Mouse (Mus musculus) spleen, postnatal 4 days (tissue): ENCODE measurements around the gene Pdgfb.

Experiments
- DNase-seq, 2 experiments: peaks; one replicate each; pipeline ENCODE4 v3.0.0; 2022; ENCODE audit warnings: low spot score in 2 of 2

Pdgfb gene

DNA sequence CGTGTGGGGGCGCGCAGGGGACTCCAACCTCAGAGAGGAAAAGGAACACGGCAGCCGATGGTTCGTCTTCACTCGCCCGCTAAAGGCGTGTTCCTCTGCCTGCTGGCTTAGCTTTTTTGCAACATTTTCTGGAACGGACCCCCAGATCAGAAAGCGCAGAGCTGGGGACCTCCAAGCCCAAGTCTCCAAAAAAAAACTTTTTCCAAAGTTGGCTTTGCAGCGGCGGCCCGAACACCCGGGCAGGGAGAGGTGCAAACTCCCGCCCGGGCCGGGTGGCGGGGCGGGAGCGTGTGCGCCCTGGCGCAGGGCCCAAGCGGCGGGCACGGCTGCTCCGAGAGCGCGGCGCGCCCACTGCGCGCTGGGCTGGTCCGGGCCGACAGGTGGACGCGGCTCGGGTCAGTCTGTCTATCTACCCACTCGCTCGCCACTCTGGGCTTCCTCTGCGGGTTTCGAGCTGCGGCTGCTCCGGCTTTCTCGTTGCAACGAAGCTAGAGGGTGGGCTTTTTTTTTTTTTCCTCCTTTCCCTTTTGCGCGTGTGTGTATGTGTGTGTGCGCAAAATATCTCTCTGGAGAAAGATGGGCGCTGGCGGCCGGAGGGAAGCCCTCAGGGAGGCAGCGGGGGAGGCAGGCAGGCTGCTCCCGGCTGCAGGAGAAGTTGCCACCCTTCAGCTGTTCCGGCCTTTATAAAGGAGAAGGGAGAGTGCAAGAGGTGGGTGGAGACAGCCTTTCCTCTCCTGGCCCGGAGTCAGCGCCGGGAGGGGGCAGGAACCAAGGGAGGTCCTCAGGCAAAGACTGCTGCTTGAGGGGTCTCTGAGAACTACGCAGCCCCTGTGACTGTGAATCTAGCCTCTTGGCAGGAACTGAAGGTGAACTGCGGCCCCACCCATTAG is at the start of gene Pdgfb:
Gene Pdgfb (minus strand): TSS at position 657 of the 890 bp plus-strand sequence.
- DNase-seq = no peak

DNA sequence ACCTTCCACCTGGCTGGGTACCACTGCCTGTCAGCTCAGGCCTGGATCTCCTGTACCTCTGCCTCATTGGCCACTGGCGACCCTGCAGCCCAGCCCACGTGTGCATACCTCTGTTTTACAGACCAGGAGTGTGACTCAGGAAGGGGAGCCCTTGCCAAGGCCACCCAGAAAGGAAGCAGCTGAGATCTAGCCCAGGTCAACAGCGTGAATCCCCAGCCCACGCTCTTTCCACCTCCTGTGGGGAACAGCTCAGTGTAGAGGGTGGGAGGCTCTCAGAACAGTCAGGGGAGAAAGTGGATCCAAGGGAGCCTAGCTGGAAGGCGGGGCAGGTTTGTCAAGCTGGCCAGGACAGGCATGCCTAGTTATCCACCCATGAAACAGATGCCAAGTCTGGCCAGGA is 48.0 kb upstream of the Pdgfb start:
- DNase-seq = no peak

DNA sequence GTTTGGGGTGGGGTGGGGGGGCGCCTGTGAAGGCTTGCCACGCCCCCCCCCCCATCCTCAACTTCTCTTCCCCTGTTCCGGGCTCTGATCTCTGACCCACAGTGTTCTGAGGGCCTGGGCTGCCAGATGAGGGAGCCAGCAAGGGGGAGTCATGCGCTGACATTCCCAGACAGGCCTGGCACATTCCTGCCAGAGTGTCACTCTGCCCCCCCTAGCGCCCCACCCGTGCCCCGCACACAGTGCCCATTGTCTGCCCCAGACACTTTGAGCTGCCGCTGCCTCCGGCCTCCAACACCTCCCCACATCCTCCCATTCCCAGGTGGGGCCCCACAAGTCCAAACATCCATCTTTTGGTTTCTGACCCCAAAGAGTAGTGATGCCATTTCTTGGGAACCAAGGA is 47.6 kb upstream of the Pdgfb start:
- DNase-seq = no peak

DNA sequence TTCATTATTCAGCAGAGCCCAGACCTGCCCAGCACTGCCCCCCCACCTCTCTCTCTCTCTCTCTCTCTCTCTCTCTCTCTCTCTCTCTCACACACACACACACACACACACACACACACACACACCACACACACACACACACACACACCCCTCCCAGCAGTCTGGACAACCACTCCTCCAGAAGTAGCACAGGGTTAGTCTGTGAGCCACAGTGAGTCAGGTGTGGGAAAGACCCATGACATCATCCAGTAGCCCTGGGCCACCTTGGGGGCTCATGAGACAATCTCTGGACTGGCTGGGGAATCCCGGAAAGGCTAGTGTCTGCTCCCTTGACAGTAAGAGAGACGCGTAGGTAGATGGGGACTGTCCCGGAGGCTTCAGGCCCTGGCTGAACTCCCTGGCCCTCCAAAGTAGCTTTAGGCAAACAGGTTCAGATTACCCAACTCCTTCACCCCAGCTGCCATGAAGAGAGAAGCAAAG is 46.3 kb upstream of the Pdgfb start:
- no peak for DNase-seq

DNA sequence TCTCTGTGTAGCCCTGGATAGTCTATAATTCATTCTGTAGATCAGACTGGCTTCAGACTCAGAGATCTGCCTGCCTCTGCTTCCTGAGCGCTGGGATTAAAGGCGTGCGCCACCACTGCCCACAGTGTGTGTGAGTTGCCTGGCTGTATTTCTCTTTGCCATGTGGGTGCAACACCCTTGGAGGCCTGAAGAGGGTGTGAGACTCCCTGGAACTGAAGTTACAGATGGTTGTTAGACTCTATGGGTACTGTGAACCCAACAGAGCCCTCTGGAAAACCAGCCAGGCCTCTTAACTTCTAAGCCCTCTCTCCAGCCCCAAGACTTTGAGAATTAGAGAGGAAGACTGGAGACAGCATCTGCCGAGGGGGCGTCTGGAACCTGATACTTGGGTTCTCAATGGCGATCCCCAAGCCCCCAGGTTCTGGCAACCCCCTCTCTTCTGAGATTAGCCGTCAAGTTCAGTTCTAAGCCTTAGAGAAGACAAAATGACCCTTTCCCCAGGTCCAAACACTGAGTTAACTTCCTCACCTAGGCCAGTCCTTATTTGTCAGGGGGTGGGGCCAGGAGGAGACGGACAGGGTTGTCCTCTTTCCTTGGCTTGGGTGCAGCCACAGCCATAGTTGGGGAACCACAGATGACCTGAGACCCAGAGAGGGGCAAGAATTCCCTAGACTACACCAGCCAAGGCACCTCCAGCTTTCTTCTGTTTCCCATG is 45.7 kb upstream of the Pdgfb start:
- no peak for DNase-seq

DNA sequence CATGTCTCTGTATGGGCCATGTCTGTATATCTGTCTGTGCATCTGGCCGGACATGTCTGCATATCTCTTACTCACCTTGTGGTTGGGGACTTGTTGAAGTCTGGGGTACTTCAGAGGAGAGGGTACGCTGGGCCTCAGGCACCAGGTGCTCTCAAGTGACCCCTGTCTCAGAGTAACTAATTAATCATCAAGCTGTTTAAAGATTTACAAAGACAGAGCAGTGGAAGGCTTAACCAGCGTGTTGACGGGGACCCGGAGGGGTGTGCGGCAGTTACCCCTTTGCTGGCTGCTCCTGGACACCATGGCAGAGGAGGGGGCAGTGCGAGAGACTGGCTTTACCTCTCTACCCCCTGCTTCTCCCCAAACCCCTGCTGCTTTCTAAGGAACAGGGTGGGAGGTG is 44.8 kb upstream of the Pdgfb start:
- no peak for DNase-seq

DNA sequence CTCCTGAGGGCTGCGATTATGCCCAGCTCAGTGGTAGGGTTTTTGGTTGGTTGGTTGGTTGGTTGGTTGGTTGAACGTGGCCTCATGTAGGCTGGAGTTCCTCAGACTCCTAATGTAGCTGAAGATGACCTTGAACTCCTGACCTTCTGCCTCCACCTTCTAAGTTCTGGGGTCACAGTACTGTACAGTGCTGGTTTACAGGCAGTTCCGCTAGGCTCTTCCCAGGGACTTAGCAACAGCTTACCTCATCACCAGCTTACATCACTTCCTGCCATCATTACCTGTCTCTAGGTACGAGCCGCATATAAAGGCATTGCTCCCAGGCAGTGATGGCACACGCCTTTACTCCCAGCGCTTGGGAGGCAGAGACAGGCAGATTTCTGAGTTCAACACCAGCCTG is 43.4 kb upstream of the Pdgfb start:
- DNase-seq = no peak

DNA sequence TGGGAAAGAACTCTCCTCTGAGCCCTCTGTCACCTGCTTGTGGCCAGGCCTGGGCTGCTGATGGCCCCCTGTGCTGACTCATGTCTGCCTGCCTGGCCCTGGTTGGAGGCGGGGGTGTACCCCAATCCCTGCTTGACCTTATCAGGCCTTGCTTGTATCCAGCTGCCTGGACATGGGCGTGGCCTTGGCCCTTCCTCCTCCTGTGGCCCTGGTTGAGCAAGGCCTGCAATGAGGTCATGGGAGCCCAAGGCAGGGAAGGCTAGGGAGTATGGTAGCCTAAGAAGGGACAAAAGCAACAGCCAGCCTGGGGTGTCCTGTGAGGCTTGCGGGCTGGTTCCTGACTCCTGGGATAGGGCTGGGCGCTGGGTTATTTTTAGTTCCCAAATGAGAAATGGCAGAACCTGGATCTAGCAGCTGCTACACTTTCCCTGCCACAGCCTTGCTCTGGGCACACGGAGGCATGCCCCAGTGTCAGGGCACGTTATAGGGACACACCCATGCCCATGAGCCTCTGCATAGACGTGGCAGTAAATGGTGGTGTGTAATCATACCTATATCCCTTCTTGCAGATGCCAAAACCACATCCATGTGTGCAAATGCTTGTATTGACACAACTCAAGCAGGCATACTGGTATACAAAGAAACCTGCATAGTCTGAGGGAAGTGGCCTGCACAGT is 39.4 kb upstream of the Pdgfb start:
- DNase-seq = no peak

DNA sequence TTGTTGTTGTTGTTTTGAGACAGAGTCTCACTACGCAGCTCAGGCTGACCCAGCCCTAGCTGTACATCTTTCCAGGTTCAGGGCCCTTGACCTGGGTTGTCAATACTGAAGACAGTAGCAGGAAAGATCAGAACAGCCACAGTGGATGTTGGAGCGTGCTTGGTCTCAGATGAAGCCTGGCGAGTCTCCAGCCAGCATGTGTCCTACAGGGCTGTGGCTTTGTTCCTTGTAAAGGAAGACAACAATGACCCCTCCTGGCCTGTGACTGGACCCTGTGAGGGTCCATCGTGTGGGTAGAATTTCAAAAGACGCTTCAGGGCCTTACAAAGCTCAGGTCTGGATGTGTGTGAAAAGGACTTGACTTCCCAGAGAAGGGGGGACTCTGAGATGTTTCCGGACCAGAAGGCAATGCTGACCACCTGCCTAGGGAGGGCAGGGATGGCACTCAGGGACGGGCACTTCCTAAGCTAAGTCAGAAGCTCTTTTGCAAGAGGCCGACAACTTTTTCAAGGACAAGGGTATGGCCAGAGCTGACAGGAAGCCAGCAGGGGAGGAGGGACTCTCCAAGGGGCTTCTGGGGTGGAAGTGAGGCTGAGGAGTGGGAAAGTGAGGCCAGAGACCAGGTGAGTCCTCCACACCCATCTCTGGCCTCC is 38.7 kb upstream of the Pdgfb start:
- DNase-seq = no peak

DNA sequence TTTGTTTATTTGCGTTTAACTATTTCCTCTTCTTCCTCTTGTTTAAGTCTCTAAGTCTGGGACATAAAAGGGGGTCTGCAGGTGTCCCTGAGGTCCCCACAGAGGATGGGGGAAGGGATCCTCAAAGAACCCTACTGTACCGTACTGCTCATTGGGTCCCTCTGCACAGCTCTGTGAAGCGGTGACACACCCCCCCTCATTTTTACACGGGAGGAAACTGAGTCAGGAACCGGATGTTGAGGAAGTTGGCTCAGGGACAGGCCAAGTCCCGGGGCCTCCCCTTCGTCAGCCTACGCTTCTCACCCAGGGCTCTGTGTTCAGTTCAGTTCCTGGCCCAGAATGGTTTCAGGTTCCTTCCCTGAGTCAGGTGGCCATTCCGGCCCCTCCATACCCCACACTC is 37.0 kb upstream of the Pdgfb start:
- DNase-seq = no peak

DNA sequence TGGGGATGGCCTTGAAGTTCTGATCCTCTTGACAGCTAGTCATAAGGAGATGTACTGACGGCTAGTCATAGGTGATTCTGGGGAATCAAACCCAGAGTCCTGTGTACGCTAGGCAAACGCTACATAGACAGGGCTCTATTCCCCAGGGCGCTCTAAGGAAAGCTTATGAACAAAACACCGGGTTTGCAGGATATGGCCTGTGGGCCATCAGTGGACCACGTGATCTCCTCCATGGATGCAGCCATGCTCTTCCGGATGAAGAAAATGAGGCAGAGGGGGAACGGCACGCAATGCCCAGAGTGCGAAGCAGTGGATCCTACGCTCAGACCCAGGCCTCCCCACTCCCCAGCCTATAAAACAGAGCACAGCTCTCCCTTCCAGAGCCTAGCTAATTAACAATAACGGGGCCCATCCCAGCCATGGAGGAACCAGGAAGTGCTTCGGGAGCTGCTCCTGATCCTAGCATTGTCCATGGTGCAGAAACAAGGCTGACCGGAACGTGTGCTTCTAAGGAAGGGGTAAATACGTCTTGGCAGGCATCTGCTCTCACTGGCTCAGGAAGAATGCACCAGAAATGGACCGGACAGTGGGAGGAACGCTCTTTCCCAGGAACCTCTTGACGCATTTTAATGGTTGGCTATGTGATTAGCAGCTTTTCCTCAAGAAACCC is 36.5 kb upstream of the Pdgfb start:
- no peak for DNase-seq

DNA sequence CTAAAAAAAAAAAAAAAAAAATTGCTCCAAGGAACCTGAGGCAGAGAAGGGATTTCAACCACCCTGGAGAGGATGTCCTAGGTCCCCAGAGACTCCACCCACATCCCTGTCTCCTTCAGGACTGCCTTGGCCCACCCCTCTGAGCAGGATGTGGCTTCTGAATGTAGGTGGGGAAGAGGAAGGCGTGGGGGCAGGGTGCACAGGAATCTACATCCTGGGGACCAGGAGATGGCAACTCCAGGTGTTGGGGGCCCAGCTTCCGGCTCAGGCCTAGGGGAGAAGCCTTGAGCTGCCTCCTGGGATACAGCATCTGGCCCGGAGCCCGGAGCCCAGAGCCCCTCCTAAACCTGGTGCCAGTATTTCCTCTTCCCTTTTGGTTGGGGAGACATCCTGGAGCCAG is 35.3 kb upstream of the Pdgfb start:
- DNase-seq = no peak

DNA sequence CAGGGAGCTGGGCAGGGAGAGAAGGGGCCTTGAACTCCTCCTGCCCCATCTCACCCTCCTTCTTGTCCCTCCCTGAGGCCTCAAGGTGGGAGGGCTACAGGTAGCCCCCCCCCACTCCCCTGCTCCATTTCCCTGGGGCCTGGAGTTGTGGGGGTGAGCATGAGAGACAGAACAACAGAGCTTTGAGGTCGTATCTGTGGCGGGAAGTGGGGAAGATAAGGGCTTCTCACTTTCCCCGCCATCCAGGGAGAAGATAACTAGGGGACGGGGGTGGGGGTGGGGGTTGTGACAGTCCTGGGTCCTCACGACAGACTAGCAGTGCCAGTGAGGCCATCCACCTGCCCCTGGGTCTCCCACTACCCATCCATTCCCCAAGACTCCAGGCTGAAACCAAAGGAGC is 33.2 kb upstream of the Pdgfb start:
- no peak for DNase-seq

DNA sequence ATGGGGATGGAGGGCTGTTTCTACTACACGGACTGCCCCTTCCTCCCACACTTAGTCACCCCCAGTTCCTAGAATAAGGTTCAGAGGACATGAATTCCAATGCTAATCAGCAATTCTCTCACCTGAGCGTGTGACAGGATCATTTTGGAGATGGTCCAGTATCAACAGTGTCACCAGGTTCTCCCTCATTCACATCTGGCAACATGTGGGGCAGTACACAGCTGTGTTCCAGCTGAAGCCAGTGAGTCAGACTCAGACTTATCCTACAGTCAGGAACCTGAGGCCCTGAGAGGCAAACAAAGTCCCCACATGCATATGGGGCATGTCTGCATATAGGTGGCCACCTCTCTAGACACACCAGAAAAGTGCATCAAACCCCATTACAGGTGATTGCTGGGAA is 32.5 kb upstream of the Pdgfb start:
- no peak for DNase-seq

DNA sequence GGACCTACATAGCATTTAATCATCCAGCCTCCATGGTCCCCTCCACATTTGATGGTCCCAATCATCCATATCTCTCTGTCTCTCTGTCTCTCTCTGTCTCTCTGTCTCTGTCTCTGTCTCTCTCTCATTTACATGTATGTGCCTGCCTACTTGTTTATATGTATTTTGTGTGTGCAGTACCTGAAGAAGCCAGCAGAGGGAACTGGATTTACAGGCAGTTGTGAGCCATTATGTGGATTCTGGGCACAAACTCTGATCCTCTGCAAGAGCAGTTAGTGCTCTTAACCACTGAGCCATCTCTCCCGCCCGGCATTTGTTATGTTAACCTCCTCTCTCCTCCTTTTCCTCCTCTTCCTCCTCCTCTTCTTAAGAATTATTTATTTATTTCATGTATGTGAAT is 31.0 kb upstream of the Pdgfb start:
- no peak for DNase-seq

DNA sequence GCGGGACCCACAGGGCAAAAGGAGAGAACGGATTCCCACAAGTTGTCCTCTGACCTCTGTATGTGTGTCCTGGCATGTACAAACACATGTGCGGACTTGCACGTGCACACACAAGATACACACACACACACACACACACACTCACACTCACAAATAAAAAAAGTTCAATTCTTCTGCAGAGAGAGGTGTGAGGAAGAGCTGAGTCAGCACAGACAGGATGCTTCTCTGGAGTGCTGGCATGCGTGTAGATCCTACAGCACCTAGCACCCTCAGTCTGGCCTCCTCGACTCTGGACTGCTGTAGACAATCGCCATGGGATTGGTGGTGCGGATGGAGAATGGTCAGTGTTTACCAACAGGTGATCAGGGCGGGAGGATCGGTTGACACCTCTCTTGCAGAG is 29.5 kb upstream of the Pdgfb start:
- no peak for DNase-seq

DNA sequence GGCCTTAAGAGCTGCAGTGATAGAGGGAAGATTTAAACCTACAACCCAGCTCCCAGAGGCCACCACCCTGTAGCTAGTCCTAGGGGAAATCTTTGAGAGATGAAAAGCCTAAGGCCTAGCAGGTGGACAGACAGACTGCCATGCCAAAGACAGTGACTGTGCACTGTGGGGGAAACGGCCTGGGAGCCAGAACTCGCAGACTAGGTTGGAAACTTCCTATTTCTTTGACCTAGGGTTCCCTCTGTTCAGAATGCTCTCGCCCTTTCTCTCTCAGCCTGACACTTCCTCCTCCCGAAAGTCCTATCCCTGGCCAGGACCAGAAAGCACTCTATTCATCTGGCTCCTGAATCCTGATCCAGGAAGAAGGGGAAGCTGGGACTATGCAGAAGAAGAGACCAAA is 27.4 kb upstream of the Pdgfb start:
- DNase-seq = no peak

DNA sequence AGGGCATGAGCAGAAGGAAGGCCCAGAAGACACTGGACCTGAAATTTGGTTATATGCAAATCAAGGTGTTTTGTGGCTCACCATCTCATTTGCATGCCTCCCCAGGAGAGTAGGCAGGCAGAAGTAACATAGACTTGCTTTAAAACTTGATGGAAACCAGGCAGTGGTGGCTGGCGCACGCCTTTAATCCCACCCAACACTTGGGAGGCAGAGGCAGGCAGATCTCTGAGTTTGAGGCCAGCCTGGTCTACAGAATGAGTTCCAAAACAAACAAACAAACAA is 23.3 kb upstream of the Pdgfb start:
- no peak for DNase-seq

DNA sequence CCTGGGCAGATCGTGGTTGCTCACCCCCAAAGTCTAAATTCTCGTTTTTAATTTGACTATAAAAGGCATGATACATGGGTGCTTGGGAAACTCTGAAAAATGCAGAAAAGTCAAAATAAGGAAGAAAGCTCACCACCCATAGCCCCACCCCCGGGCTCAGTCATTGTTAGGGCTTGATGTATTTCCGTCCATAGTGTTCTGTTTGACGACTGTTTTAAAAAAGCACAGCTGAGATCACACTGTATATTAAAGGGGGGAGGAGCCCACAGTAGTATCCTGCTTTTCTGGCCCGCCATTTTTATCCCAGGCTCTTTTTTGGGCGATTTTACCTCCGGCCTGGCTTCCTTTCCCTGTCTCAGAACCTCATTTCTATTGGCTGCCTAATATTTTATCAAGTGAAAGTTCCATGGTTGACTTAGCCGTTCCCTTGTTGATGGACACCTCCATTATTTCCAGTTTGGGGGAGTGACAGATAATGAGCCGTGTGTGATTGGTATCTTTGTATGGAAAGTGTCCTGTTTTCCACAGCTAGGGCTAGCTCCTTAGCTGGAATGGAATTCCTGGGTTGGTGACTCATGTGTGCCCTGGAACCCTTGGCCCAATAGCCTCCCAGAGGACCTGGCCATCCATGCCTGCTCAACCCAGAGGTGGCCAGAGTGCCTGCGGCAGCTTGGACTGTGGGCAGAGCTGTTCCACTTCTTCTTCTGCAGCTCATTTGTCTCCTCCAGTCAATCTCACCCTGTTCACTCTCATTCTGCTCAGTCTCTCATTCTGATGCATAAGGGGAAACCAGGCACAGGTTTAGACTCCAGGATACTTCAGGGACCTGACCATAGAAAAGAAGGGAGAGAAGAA is 22.7 kb upstream of the Pdgfb start:
- no peak for DNase-seq

DNA sequence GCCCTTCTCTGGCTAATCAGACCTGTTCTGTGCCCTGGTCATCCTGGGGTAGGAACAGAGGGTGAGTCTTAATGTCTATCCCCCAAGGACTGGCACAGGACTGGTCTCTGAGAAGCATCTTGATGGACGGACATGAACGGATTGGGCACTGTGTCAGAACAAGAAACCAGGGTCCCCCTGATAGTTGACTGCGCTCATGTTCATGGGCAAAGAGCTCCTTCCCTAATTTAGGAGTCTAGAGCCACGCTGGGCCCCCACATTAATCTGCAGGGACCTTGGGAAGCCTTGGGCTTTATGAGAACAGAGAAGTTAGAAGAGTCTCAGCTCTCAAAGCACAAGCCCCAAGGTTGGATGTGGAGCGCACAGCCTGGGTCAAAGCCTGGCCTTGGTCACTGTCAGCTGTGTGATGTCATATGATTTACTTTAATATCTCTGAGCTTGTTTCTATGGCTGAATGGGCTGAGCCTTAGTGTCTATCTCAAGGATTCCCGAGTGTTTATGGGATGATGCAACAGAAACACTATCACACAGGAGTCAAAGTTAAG is 20.6 kb upstream of the Pdgfb start:
- no peak for DNase-seq

DNA sequence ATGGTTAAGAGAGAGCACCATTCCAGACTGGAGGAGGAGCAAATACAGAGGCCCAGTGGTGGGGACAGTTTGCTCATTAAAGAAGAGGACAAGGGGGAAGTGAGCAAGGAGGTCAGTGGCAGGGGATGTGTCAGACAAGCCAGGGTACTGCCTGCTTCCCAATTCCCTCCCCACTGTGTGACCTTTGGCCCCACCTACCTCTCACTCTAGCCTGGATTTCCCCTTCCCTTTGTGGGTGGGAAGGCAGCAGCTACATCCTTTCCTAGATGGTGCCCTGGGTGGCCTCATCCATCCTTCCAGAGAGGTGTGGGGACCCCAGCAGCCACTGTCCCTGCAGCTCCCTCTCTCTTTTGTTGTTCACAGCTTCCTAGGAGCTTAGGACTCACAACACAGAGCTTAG is 20.1 kb upstream of the Pdgfb start:
- no peak for DNase-seq
